Mouse (Mus musculus): ENCODE measurements at regions not wholly inside any gene's neighbourhood (a gene's known extent, or its start where the extent isn't known, plus 50 kb on each side); places are given as distances from the start of the nearest gene placed in this dataset.

- H3K9me3 ChIP-seq (ENCODE audit: control insufficient read depth, low read length) = no peaks in the 10 kb centered on the region
- TF ChIP-seq GATA1 (IDR thresholded peaks at IDR 0.05; ENCODE audit: low read length) (no peak), TAL1 (IDR thresholded peaks at IDR 0.05; ENCODE audit: low read length) (no peak)
- no peaks in the 10 kb centered on the region for H3K27me3 ChIP-seq (ENCODE audit: control insufficient read depth)
- no peaks in the 10 kb centered on the region for H3K36me3 ChIP-seq (ENCODE audit: control insufficient read depth)
- no peaks in the 10 kb centered on the region for H3K4me1 ChIP-seq (ENCODE audit: control insufficient read depth)
- no peak overlapping the region for H3K4me3 ChIP-seq (replicated peaks)
These were observed 97.3 kb upstream of the Tsc22d2 start for GRCm38 (mm10) chr3:58317240-58317639.

GRCm38 (mm10) chr3:58318756-58319155 is 95.8 kb upstream of the Tsc22d2 start:
- Histone ChIP-seq H3K9me3 (ENCODE audit: control insufficient read depth, low read length) (no peaks in the 10 kb centered on the region), H3K4me1 (ENCODE audit: control insufficient read depth) (no peaks in the 10 kb centered on the region), H3K27me3 (ENCODE audit: control insufficient read depth) (no peaks in the 10 kb centered on the region), H3K36me3 (ENCODE audit: control insufficient read depth) (no peaks in the 10 kb centered on the region), H3K4me3 (replicated peaks) (no peak overlapping the region)
- no peak for TF ChIP-seq TAL1 (IDR thresholded peaks at IDR 0.05; ENCODE audit: low read length)
- no peak for TF ChIP-seq GATA1 (IDR thresholded peaks at IDR 0.05; ENCODE audit: low read length)

- Histone ChIP-seq H3K4me3 (replicated peaks) (no peak overlapping the region), H3K27me3 (ENCODE audit: control insufficient read depth) (no peaks in the 10 kb centered on the region), H3K36me3 (ENCODE audit: control insufficient read depth) (no peaks in the 10 kb centered on the region), H3K4me1 (ENCODE audit: control insufficient read depth) (no peaks in the 10 kb centered on the region), H3K9me3 (ENCODE audit: control insufficient read depth, low read length) (no peaks in the 10 kb centered on the region)
- TF ChIP-seq GATA1 (IDR thresholded peaks at IDR 0.05; ENCODE audit: low read length) (no peak), TAL1 (IDR thresholded peaks at IDR 0.05; ENCODE audit: low read length) (no peak)
These were observed 95.1 kb upstream of the Tsc22d2 start for GRCm38 (mm10) chr3:58319463-58319862.

- Histone ChIP-seq H3K36me3 (ENCODE audit: control insufficient read depth) (no peaks in the 10 kb centered on the region), H3K4me3 (replicated peaks) (no peak overlapping the region)
- TF ChIP-seq GATA1 (IDR thresholded peaks at IDR 0.05; ENCODE audit: low read length) = no peak
- TF ChIP-seq TAL1 (IDR thresholded peaks at IDR 0.05; ENCODE audit: low read length) = no peak
These were observed 93.7 kb upstream of the Tsc22d2 start for GRCm38 (mm10) chr3:58320812-58321211.

GRCm38 (mm10) chr3:58322322-58322721 is 92.2 kb upstream of the Tsc22d2 start:
- TF ChIP-seq GATA1 (IDR thresholded peaks at IDR 0.05; ENCODE audit: low read length) (no peak), TAL1 (IDR thresholded peaks at IDR 0.05; ENCODE audit: low read length) (no peak)
- Histone ChIP-seq H3K9me3 (ENCODE audit: control insufficient read depth, low read length) (no peaks in the 10 kb centered on the region), H3K4me3 (replicated peaks) (no peak overlapping the region), H3K4me1 (ENCODE audit: control insufficient read depth) (no peaks in the 10 kb centered on the region), H3K36me3 (ENCODE audit: control insufficient read depth) (no peaks in the 10 kb centered on the region), H3K27me3 (ENCODE audit: control insufficient read depth) (no peaks in the 10 kb centered on the region)

More at GRCm38 (mm10) chr3:58320812-58321211, 93.7 kb upstream of the Tsc22d2 start:
- Histone ChIP-seq H3K9me3 (ENCODE audit: control insufficient read depth, low read length) (no peaks in the 10 kb centered on the region), H3K4me1 (ENCODE audit: control insufficient read depth) (no peaks in the 10 kb centered on the region), H3K27me3 (ENCODE audit: control insufficient read depth) (no peaks in the 10 kb centered on the region)

- Histone ChIP-seq H3K4me1 (ENCODE audit: control insufficient read depth) (no peaks in the 10 kb centered on the region), H3K4me3 (replicated peaks) (no peak overlapping the region), H3K9me3 (ENCODE audit: control insufficient read depth, low read length) (no peaks in the 10 kb centered on the region), H3K27me3 (ENCODE audit: control insufficient read depth) (no peaks in the 10 kb centered on the region), H3K36me3 (ENCODE audit: control insufficient read depth) (no peaks in the 10 kb centered on the region)
- no peak for TF ChIP-seq GATA1 (IDR thresholded peaks at IDR 0.05; ENCODE audit: low read length)
- TF ChIP-seq TAL1 (IDR thresholded peaks at IDR 0.05; ENCODE audit: low read length) = no peak
These were observed 86.8 kb upstream of the Tsc22d2 start for GRCm38 (mm10) chr3:58327721-58328120.

- Histone ChIP-seq H3K36me3 (ENCODE audit: control insufficient read depth) (no peaks in the 10 kb centered on the region), H3K9me3 (ENCODE audit: control insufficient read depth, low read length) (no peaks in the 10 kb centered on the region), H3K27me3 (ENCODE audit: control insufficient read depth) (no peaks in the 10 kb centered on the region), H3K4me3 (replicated peaks) (no peak overlapping the region), H3K4me1 (ENCODE audit: control insufficient read depth) (no peaks in the 10 kb centered on the region)
- TF ChIP-seq TAL1 (IDR thresholded peaks at IDR 0.05; ENCODE audit: low read length) (no peak), GATA1 (IDR thresholded peaks at IDR 0.05; ENCODE audit: low read length) (no peak)
These were observed 84.3 kb upstream of the Tsc22d2 start for GRCm38 (mm10) chr3:58330186-58330585.

GRCm38 (mm10) chr3:58333997-58334396 is 80.5 kb upstream of the Tsc22d2 start:
- Histone ChIP-seq H3K36me3 (ENCODE audit: control insufficient read depth) (no peaks in the 10 kb centered on the region), H3K4me3 (replicated peaks) (no peak overlapping the region), H3K4me1 (ENCODE audit: control insufficient read depth) (no peaks in the 10 kb centered on the region), H3K9me3 (ENCODE audit: control insufficient read depth, low read length) (no peaks in the 10 kb centered on the region), H3K27me3 (ENCODE audit: control insufficient read depth) (no peaks in the 10 kb centered on the region)
- TF ChIP-seq TAL1 (IDR thresholded peaks at IDR 0.05; ENCODE audit: low read length) (no peak), GATA1 (IDR thresholded peaks at IDR 0.05; ENCODE audit: low read length) (no peak)

GRCm38 (mm10) chr3:58335277-58335676 is 79.2 kb upstream of the Tsc22d2 start:
- H3K4me1 ChIP-seq (ENCODE audit: control insufficient read depth) = no peaks in the 10 kb centered on the region

GRCm38 (mm10) chr3:58336135-58336534 is 78.4 kb upstream of the Tsc22d2 start:
- Histone ChIP-seq H3K4me1 (ENCODE audit: control insufficient read depth) (no peaks in the 10 kb centered on the region), H3K9me3 (ENCODE audit: control insufficient read depth, low read length) (no peaks in the 10 kb centered on the region), H3K4me3 (replicated peaks) (no peak overlapping the region), H3K36me3 (ENCODE audit: control insufficient read depth) (no peaks in the 10 kb centered on the region), H3K27me3 (ENCODE audit: control insufficient read depth) (no peaks in the 10 kb centered on the region)
- TF ChIP-seq GATA1 (IDR thresholded peaks at IDR 0.05; ENCODE audit: low read length) (no peak), TAL1 (IDR thresholded peaks at IDR 0.05; ENCODE audit: low read length) (no peak)

More at GRCm38 (mm10) chr3:58335277-58335676, 79.2 kb upstream of the Tsc22d2 start:
- TF ChIP-seq TAL1 (IDR thresholded peaks at IDR 0.05; ENCODE audit: low read length) = no peak
- TF ChIP-seq GATA1 (IDR thresholded peaks at IDR 0.05; ENCODE audit: low read length) = no peak
- Histone ChIP-seq H3K4me3 (replicated peaks) (no peak overlapping the region), H3K36me3 (ENCODE audit: control insufficient read depth) (no peaks in the 10 kb centered on the region), H3K27me3 (ENCODE audit: control insufficient read depth) (no peaks in the 10 kb centered on the region), H3K9me3 (ENCODE audit: control insufficient read depth, low read length) (no peaks in the 10 kb centered on the region)

Measured in erythroblast, embryonic 14.5 days (primary cell).